Mouse (Mus musculus) effector memory CD4-positive, alpha-beta T cell, adult 7 months (primary cell): ENCODE data around the gene Vmn1r165. TPM values are rescaled to one million over a fixed set of nuclear protein-coding genes. Genes with fewer than 3 reads are reported as not detected.

ENCODE experiments used
- polyA plus RNA-seq: library from polyadenylated mRNA; unstranded; fragments of 100-300 nt; shearing (Covaris generic); gene quantifications from one replicate; pipeline ENCODE4 v1.2.1, GENCODE M21; 2017

Gene Vmn1r165
- not detected for polyA plus RNA-seq

DNA sequence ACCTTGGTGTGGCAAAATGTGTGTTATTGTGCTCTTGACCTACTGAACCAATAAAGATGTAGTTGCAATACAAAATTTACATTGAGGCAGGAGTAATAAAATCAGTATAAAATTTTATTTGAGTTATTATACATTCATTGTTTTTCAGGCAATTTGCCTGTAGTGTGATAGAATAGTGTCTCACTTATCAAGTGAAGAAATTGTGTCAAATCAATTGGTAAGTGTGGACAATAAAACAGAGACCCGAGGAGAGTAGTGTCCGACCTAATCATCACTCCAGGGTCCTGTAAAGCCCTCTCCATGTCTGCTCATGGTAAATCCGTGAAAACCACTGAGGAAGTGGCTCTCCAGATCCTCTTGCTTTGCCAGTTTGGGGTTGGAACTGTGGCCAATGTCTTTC lies at the start of gene Vmn1r165:
Vmn1r165 (plus strand) TSS at position 301 of the 400 bp plus-strand sequence.

DNA sequence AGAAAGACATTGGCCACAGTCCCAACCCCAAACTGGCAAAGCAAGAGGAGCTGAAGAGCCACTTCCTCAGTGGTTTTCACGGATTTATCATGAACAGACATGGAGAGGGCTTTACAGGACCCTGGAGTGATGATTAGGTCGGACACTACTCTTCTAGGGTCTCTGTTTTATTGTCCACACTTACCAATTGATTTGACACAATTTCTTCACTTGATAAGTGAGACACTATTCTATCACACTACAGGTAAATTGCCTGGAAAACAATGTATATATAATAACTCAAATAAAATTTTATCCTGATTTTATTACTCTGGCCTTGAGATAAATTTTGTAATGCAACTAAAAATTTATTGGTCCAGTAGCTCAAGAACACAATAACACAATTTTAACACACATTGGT lies 34.5 kb downstream of the Vmn1r165 start, which contains the start of gene Vmn1r166:
Vmn1r166 (minus strand) TSS at position 101 of the 400 bp plus-strand sequence.

Other genes with a start within 250 kb of the Vmn1r165 start
- gene Gm4214, start 232.7 kb upstream of the Vmn1r165 start, polyA plus RNA-seq = not detected
- not detected for gene Gm4216, start 197.4 kb upstream of the Vmn1r165 start, polyA plus RNA-seq
- not detected for gene Vmn1r163, start 161.8 kb upstream of the Vmn1r165 start, polyA plus RNA-seq
- not detected for gene Gm8720, start 149.9 kb upstream of the Vmn1r165 start, polyA plus RNA-seq
- gene Gm10662, start 72.9 kb upstream of the Vmn1r165 start, polyA plus RNA-seq = 0.69 TPM
- not detected for gene Vmn1r166, start 34.4 kb downstream of the Vmn1r165 start, polyA plus RNA-seq
- gene Gm6902, start 61.6 kb downstream of the Vmn1r165 start, polyA plus RNA-seq = 0.85 TPM
- 0.35 TPM for gene Nlrp4e, start 83.9 kb downstream of the Vmn1r165 start, polyA plus RNA-seq
- not detected for gene Nlrp5, start 168.6 kb downstream of the Vmn1r165 start, polyA plus RNA-seq